Mouse (Mus musculus): Measurements from ENCODE around the gene H2-Q4. TPM values are rescaled to one million over a fixed set of nuclear protein-coding genes. Genes with fewer than 3 reads are reported as not detected.
"Not testable (repeated sequence)": the region's sequence is repeated elsewhere in the genome, so short reads cannot be mapped to it uniquely, and the experiment has no call there.

Gene H2-Q4
- polyA plus RNA-seq, 2 experiments: 2.8 to 15.2 TPM

DNA sequence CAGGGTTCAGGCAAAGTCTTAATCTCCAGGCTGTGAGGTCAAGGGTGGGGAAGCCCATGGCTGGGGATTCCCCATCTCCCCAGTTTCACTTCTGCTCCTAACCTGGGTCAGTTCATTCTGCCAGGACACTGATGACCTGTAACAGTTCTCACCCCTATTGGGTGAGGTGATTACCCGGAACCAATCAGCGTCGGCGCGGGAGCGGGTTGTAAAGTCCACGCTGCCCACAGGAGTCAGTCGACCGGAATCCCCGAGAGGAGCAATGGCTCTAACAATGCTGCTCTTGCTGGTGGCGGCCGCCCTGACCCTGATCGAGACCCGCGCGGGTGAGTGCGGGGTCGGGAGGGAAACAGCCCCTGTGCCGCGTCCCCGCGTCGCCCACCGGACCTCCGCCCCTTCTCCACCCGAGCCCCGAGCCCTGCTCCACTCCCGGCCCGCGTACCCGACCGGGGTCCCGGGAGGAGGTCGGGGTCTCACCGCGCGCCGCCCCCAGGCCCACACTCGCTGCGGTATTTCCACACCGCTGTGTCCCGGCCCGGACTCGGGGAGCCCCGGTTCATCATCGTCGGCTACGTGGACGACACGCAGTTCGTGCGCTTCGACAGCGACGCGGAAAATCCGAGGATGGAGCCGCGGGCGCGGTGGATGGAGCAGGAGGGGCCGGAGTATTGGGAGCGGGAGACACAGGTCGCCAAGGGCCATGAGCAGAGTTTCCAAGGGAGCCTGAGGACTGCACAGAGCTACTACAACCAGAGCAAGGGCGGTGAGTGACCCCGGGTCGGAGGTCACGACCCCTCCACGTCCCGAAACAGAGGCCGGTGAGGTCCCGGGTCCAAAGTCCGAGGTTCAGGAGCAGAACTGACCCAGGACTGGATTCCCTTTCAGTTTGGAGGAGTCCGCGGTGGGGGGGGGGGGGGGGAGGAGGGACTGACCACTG lies 14.7 kb downstream of the H2-Q4 start:
- WGBS: 4% methylated on average over 52 of the region's 75 CpGs
- H3K36me3 ChIP-seq (ENCODE audit: control insufficient read depth, insufficient read depth, low read length); H3K4me1 ChIP-seq (ENCODE audit: control insufficient read depth, insufficient read depth, low read length); H3K9ac ChIP-seq (ENCODE audit: low read depth, low read length, severe bottlenecking); H3K9me3 ChIP-seq (ENCODE audit: control insufficient read depth, low read length); H3K27me3 ChIP-seq (ENCODE audit: control insufficient read depth, insufficient read depth, low read length); H3K27ac ChIP-seq (replicated peaks; ENCODE audit: low read depth, low read length); DNase-seq (ENCODE audit: low spot score): not testable (repeated sequence)
- peak overlapping the region; percentile 35 for H3K4me2 ChIP-seq (replicated peaks; ENCODE audit: low read depth, low read length, severe bottlenecking)
- H3K4me3 ChIP-seq (replicated peaks; ENCODE audit: low read length): peak overlapping the region; percentile 24
- ATAC-seq (ENCODE audit: low FRiP score, low read depth): peak; percentile 74

DNA sequence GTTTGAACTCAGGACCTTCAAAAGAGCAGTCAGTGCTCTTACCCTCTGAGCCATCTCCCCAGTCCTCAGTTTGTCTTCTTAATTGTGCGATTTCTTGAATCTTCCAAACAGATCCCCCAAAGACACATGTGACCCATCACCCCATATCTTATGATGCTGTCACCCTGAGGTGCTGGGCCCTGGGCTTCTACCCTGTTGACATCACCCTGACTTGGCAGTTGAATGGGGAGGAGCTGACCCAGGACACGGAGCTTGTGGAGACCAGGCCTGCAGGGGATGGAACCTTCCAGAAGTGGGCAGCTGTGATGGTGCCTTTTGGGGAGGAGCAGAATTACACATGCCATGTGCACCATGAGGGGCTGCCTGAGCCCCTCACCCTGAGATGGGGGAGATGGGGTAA lies 17.5 kb downstream of the H2-Q4 start:
- 90% methylated on average over 2 of the region's 2 CpGs for WGBS
- not testable (repeated sequence) for H3K4me3 ChIP-seq (replicated peaks; ENCODE audit: low read length); ATAC-seq (ENCODE audit: low FRiP score, low read depth); H3K36me3 ChIP-seq (ENCODE audit: control insufficient read depth, insufficient read depth, low read length); DNase-seq (ENCODE audit: low spot score); H3K27ac ChIP-seq (replicated peaks; ENCODE audit: low read depth, low read length); H3K4me1 ChIP-seq (ENCODE audit: control insufficient read depth, insufficient read depth, low read length); H3K4me2 ChIP-seq (replicated peaks; ENCODE audit: low read depth, low read length, severe bottlenecking); H3K9ac ChIP-seq (ENCODE audit: low read depth, low read length, severe bottlenecking); H3K9me3 ChIP-seq (ENCODE audit: control insufficient read depth, low read length); H3K27me3 ChIP-seq (ENCODE audit: control insufficient read depth, insufficient read depth, low read length)

DNA sequence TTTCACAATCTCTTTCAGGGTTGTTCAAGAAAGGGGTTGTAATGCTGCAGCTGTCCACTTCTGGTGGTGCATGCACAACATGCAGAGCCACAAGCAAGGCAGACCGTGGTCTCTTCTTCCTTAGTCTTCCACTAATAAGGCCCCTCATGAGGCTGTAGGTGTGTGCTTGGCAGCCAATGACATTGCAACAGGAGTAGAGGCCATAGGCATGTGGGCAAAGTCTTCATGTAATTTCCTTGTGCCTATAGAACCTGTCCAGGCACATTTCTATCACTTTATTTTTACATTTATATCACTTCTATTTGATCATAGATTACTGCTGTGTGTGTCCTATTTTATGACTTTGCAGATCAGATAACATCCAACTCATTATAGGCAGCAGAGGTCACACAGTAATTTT lies 33.6 kb downstream of the H2-Q4 start:
- not testable (repeated sequence) for H3K27ac ChIP-seq (replicated peaks; ENCODE audit: low read depth, low read length); H3K9ac ChIP-seq (ENCODE audit: low read depth, low read length, severe bottlenecking); H3K36me3 ChIP-seq (ENCODE audit: control insufficient read depth, insufficient read depth, low read length); ATAC-seq (ENCODE audit: low FRiP score, low read depth); H3K27me3 ChIP-seq (ENCODE audit: control insufficient read depth, insufficient read depth, low read length); H3K4me2 ChIP-seq (replicated peaks; ENCODE audit: low read depth, low read length, severe bottlenecking); H3K4me3 ChIP-seq (replicated peaks; ENCODE audit: low read length); H3K9me3 ChIP-seq (ENCODE audit: control insufficient read depth, low read length); H3K4me1 ChIP-seq (ENCODE audit: control insufficient read depth, insufficient read depth, low read length); DNase-seq (ENCODE audit: low spot score)
- WGBS: no CpG with 5 or more reads among the region's 1 CpGs

DNA sequence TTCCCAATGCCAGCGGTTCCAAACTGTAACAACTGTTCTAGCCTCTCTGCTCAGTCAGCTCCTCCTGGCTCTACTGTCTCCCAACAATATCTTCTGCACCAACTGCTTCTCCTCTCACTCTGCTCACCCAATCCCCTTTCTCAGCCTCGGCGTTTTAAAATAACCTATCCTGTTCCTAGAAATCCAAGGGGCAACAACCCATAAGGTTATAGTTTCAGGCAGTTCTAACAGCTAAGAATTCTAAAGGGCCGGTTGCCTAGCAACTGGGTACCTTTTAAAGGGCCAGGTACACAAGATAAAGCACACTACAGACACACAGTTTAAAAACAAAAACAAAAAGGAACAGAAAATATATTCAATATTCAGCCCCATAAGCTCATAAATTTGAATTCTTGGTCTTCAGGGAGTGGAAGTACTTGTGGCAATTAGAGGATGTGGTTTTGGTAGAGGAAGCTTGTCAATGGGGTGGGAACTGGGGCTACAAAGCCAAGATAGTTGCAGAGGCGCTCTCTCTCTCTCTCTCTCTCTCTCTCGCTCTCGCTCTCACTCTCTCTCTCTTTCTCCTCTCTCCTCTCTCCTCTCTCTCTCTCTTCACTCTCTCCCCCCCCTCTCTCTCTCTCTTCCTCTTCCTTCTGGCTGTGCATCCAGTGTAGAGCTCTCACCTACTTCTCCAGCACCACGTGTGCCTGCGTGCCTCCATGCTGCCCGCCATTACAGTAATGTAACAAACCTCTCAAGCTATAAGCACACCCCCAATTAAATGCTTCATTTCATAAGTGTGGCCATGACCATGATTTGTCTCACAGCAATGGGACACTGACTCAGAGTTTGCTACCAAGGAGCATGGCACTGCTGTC lies 36.1 kb downstream of the H2-Q4 start:
- not testable (repeated sequence) for H3K9me3 ChIP-seq (ENCODE audit: control insufficient read depth, low read length); H3K9ac ChIP-seq (ENCODE audit: low read depth, low read length, severe bottlenecking); H3K4me2 ChIP-seq (replicated peaks; ENCODE audit: low read depth, low read length, severe bottlenecking); H3K27me3 ChIP-seq (ENCODE audit: control insufficient read depth, insufficient read depth, low read length); ATAC-seq (ENCODE audit: low FRiP score, low read depth); H3K4me3 ChIP-seq (replicated peaks; ENCODE audit: low read length); H3K4me1 ChIP-seq (ENCODE audit: control insufficient read depth, insufficient read depth, low read length); H3K27ac ChIP-seq (replicated peaks; ENCODE audit: low read depth, low read length); DNase-seq (ENCODE audit: low spot score); H3K36me3 ChIP-seq (ENCODE audit: control insufficient read depth, insufficient read depth, low read length)
- WGBS: 70% methylated on average over 3 of the region's 10 CpGs

DNA sequence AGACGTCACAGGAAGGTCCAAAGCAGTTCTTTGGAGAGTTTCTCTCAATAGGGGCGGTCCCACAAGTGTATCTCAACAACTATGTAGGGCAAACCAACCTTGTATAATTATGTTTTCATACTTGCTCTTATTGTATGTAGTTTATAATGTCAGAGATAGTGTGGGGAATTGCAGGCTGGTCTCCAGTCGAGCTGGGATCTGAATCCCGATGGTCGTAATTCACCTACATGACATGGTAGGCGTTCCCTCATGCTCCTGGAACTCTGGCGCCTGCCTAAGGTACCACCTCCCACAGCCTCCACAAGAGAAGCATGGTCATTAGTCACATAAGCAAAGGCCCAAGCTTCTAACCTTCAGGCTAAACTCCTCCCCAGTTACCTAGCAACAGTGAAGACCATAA lies 39.4 kb downstream of the H2-Q4 start:
- TF ChIP-seq POLR2A (IDR thresholded peaks at IDR 0.05; ENCODE audit: borderline replicate concordance, extremely low read depth, insufficient read depth, insufficient read length): no peak
- no peak overlapping the region for H3K4me2 ChIP-seq (replicated peaks; ENCODE audit: low read depth, low read length, severe bottlenecking)
- no peaks in the 10 kb centered on the region for H3K27me3 ChIP-seq (ENCODE audit: control insufficient read depth, insufficient read depth, low read length)
- H3K27ac ChIP-seq (replicated peaks; ENCODE audit: low read depth, low read length): no peak overlapping the region
- no peak for ATAC-seq (ENCODE audit: low FRiP score, low read depth)
- no peaks in the 10 kb centered on the region for H3K4me1 ChIP-seq (ENCODE audit: control insufficient read depth, insufficient read depth, low read length)
- H3K9ac ChIP-seq (ENCODE audit: low read depth, low read length, severe bottlenecking): no peak overlapping the region
- H3K9me3 ChIP-seq (ENCODE audit: control insufficient read depth, low read length): no peaks in the 10 kb centered on the region
- no peaks in the 10 kb centered on the region for H3K36me3 ChIP-seq (ENCODE audit: control insufficient read depth, insufficient read depth, low read length)
- no peak overlapping the region for H3K4me3 ChIP-seq (replicated peaks; ENCODE audit: low read length)
- DNase-seq (ENCODE audit: low spot score): no peak
- 61% methylated on average over 7 of the region's 7 CpGs for WGBS

DNA sequence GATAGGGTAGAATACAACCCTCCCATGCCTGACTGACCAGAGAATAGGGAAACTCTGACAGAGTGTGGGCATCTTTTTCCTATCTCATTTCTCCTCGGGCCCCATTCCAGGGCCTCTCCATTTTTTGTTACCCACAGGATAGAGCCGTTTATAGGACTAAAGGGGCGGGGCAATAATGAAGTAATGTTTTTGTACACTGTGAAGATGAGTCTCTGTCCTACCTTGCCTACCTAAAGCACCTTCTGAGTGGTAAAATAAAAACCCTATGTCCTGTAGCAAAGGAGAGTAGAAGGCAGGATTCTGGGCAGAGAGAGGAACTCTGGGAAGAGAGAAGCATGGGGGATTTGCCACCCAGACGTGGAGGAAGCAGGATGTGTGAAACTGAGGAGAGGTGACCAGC lies 40.1 kb downstream of the H2-Q4 start:
- not testable (repeated sequence) for DNase-seq (ENCODE audit: low spot score); H3K27ac ChIP-seq (replicated peaks; ENCODE audit: low read depth, low read length); H3K4me2 ChIP-seq (replicated peaks; ENCODE audit: low read depth, low read length, severe bottlenecking); H3K4me3 ChIP-seq (replicated peaks; ENCODE audit: low read length); H3K9me3 ChIP-seq (ENCODE audit: control insufficient read depth, low read length); ATAC-seq (ENCODE audit: low FRiP score, low read depth); H3K27me3 ChIP-seq (ENCODE audit: control insufficient read depth, insufficient read depth, low read length); H3K9ac ChIP-seq (ENCODE audit: low read depth, low read length, severe bottlenecking); H3K36me3 ChIP-seq (ENCODE audit: control insufficient read depth, insufficient read depth, low read length); H3K4me1 ChIP-seq (ENCODE audit: control insufficient read depth, insufficient read depth, low read length)
- WGBS: 77% methylated on average over 4 of the region's 4 CpGs

DNA sequence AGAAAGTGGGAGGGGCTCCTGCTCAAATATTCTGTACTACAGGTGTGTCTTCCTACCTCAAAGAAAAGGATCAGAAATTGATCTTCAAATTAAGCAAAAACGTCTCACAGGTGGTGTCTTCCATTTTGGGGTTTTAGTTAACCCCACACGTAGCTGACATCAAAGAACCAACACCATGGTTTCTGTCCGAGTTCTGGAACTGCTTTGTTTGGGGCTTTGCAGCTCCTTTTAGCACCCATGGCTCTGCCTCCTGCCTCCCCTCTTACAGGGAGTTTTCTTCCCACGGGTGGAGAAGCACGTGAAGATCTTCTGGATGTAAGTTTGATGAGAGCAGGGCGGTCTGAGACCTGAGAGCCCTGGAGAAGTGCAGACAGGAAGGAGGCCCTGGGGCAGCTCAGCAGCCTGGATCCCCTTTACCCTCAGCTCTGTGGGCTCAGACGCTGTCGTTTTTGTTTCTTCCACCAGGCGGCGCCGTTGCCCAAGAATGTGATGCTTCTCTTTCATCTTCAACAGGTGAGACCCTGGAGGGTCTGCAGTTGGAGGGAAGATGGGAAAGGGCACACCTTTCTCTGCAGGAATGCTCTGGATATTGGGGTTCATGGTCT lies 40.9 kb downstream of the H2-Q4 start:
- H3K36me3 ChIP-seq (ENCODE audit: control insufficient read depth, insufficient read depth, low read length); H3K4me1 ChIP-seq (ENCODE audit: control insufficient read depth, insufficient read depth, low read length); ATAC-seq (ENCODE audit: low FRiP score, low read depth); H3K9me3 ChIP-seq (ENCODE audit: control insufficient read depth, low read length); H3K9ac ChIP-seq (ENCODE audit: low read depth, low read length, severe bottlenecking); DNase-seq (ENCODE audit: low spot score); H3K27ac ChIP-seq (replicated peaks; ENCODE audit: low read depth, low read length); H3K27me3 ChIP-seq (ENCODE audit: control insufficient read depth, insufficient read depth, low read length); H3K4me3 ChIP-seq (replicated peaks; ENCODE audit: low read length); H3K4me2 ChIP-seq (replicated peaks; ENCODE audit: low read depth, low read length, severe bottlenecking): not testable (repeated sequence)
- WGBS: 13% methylated on average over 11 of the region's 11 CpGs

Measured in limb, embryonic 14.5 days (tissue).